Mouse (Mus musculus) stomach, embryonic 15.5 days (tissue): ENCODE results near the gene Dnajc15. TPM values are rescaled to one million over a fixed set of nuclear protein-coding genes. Genes with fewer than 3 reads are reported as not detected.
"Not testable (repeated sequence)": the region's sequence is repeated elsewhere in the genome, so short reads cannot be mapped to it uniquely, and the experiment has no call there.

Experiments used
- ATAC-seq: fragments of 200-750 bp; cut with Nextera tagmentation; 2 replicates; pipeline ENCODE4 v1.8.0; 2017; ENCODE audit warnings: low read depth, moderate number of reproducible peaks, moderate TSS enrichment; ENCODE audit not compliant: insufficient read depth, low FRiP score
- H3K27ac ChIP-seq: fragments of 300-500 bp; sonication (generic); 2 replicates; pipeline ENCODE4 v1.5.1; 2015; ENCODE audit warnings: mild to moderate bottlenecking, inconsistent platforms
- H3K27me3 ChIP-seq: fragments of 300-500 bp; sonication (generic); replicated peaks from 2 replicates; pipeline ENCODE4 v1.6.1; 2015; ENCODE audit warnings: inconsistent platforms
- H3K36me3 ChIP-seq: fragments of 300-500 bp; sonication (generic); 2 replicates; pipeline ENCODE4 v1.6.1; 2015; ENCODE audit warnings: inconsistent platforms
- H3K4me1 ChIP-seq: fragments of 300-500 bp; sonication (generic); 2 replicates; pipeline ENCODE4 v1.6.1; 2015; ENCODE audit warnings: inconsistent platforms
- H3K4me2 ChIP-seq: fragments of 300-500 bp; sonication (generic); 2 replicates; pipeline ENCODE4 v1.6.1; 2015; ENCODE audit warnings: mild to moderate bottlenecking, inconsistent platforms
- H3K4me3 ChIP-seq: fragments of 300-500 bp; sonication (generic); replicated peaks from 2 replicates; pipeline ENCODE4 v1.5.1; 2015; ENCODE audit warnings: inconsistent platforms
- H3K9ac ChIP-seq: fragments of 300-500 bp; sonication (generic); 2 replicates; pipeline ENCODE4 v1.6.1; 2015; ENCODE audit warnings: inconsistent platforms
- H3K9me3 ChIP-seq: fragments of 300-500 bp; sonication (generic); 2 replicates; pipeline ENCODE4 v1.6.1; 2016; ENCODE audit warnings: inconsistent platforms
- WGBS: fragments of 180-500 bp; shearing (Covaris S2); methylation state at CpG from one replicate; pipeline ENCODE4 v1.1.7; 2015; 5-methylcytosine and 5-hydroxymethylcytosine counted together
- polyA plus RNA-seq: library from polyadenylated mRNA; unstranded; fragments of >200 nt; fragmentation: Nextera tagmentation; extraction: Ambion mirVana; gene quantifications from 2 replicates; pipeline ENCODE4 v1.2.1, GENCODE M21; 2015

The Dnajc15 gene
- polyA plus RNA-seq, 1 experiment from 2014 or later: 92.3 TPM

- WGBS: 76% methylated on average over 6 of the region's 6 CpGs
- H3K27ac ChIP-seq: no peak overlapping the region
- H3K4me2 ChIP-seq: no peak overlapping the region
- H3K9me3 ChIP-seq: no peaks in the 10 kb centered on the region
- no peaks in the 10 kb centered on the region for H3K36me3 ChIP-seq
- H3K27me3 ChIP-seq: no peaks in the 10 kb centered on the region
- ATAC-seq: no peak
- H3K4me1 ChIP-seq: no peaks in the 10 kb centered on the region
- no peak overlapping the region for H3K9ac ChIP-seq
- H3K4me3 ChIP-seq: no peak overlapping the region
These were observed 7.7 kb upstream of the Dnajc15 start for GRCm38 (mm10) chr14:77882669-77883068.

DNA sequence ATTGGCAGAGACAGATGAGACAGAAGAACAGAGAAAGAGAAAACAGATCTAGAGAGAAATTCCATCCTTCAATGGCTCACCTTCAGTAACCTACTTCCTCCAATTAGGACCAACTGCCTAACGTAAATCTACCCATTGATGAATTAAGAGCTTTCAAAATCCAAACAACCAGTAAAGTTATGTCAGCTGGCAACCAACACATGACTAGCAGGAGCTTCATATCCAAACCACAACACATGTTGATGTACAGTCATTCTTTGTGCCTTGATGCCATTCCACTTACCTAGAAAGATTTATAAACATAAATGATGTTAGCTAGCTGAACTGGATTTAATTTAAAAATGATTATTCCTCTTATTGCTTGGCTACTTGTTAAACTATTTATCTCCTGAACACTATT, 7.1 kb upstream of the Dnajc15 start:
- no peak for ATAC-seq
- Histone ChIP-seq H3K9ac (no peak overlapping the region), H3K4me2 (no peak overlapping the region), H3K27me3 (no peaks in the 10 kb centered on the region), H3K4me1 (no peaks in the 10 kb centered on the region), H3K4me3 (no peak overlapping the region), H3K36me3 (no peaks in the 10 kb centered on the region), H3K27ac (no peak overlapping the region), H3K9me3 (no peaks in the 10 kb centered on the region)
- 50% methylated on average over 1 of the region's 1 CpGs for WGBS

GRCm38 (mm10) chr14:77877876-77878275, 3.0 kb upstream of the Dnajc15 start:
- H3K27ac ChIP-seq, H3K4me3 ChIP-seq, H3K4me2 ChIP-seq, H3K36me3 ChIP-seq, H3K9ac ChIP-seq, H3K9me3 ChIP-seq, H3K4me1 ChIP-seq, H3K27me3 ChIP-seq, ATAC-seq: not testable (repeated sequence)
- WGBS: 74% methylated on average over 2 of the region's 2 CpGs

DNA sequence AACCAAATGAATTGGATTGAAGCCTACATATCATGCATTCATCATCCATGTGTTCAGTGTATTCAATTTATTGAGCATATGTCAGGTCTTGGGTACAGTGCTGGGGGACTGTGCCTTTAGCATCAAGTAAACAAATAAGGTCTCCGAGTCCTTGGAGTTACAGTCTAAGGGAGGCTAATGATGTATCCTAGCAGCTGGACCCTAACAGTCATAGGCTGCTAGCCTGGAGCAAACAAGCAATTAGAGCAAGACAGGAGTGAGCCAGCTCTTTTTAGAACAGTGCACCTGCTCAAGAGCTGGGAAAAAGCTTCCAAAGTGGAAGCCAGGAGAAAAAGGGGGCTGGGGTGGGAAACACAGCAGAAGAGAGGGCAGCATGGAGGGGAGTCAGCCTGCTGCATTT, 1.3 kb upstream of the Dnajc15 start:
- H3K9me3 ChIP-seq: no peaks in the 10 kb centered on the region
- no peaks in the 10 kb centered on the region for H3K4me1 ChIP-seq
- WGBS: 84% methylated on average over 1 of the region's 1 CpGs
- H3K4me2 ChIP-seq: no peak overlapping the region
- no peak for ATAC-seq
- no peaks in the 10 kb centered on the region for H3K27me3 ChIP-seq
- H3K4me3 ChIP-seq: no peak overlapping the region
- H3K27ac ChIP-seq: no peak overlapping the region
- no peak overlapping the region for H3K9ac ChIP-seq
- no peaks in the 10 kb centered on the region for H3K36me3 ChIP-seq

- Histone ChIP-seq H3K27me3 (no peaks in the 10 kb centered on the region), H3K9ac (no peak overlapping the region), H3K4me1 (no peaks in the 10 kb centered on the region), H3K27ac (no peak overlapping the region), H3K4me2 (no peak overlapping the region), H3K4me3 (no peak overlapping the region), H3K9me3 (no peaks in the 10 kb centered on the region), H3K36me3 (no peaks in the 10 kb centered on the region)
- ATAC-seq: no peak
- WGBS: 90% methylated on average over 6 of the region's 6 CpGs
These were observed 3.4 kb downstream of the Dnajc15 start for GRCm38 (mm10) chr14:77871380-77871975.

DNA sequence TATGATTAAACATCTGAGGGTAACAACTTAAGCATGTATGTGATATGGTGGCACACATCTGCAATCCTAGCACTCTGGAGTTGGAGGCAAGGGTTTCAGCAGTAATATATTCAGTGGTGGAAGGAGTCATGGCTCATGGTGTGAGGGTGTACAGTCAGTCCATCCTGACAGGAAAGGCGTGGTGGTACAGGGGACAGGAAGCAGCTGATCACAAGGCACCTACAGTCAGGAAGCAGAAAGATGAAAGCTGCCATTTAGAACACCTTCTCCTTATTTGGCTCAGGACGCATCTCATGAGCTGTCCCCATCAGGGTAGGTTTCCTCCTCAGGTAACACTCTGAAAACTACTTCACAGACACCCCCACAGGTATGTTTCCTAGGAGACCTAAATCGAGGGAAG, 4.0 kb downstream of the Dnajc15 start:
- no peak overlapping the region for H3K4me3 ChIP-seq
- no peaks in the 10 kb centered on the region for H3K27me3 ChIP-seq
- 85% methylated on average over 3 of the region's 3 CpGs for WGBS
- no peak overlapping the region for H3K4me2 ChIP-seq
- H3K36me3 ChIP-seq: no peaks in the 10 kb centered on the region
- no peak for ATAC-seq
- no peaks in the 10 kb centered on the region for H3K4me1 ChIP-seq
- H3K9ac ChIP-seq: no peak overlapping the region
- H3K9me3 ChIP-seq: no peaks in the 10 kb centered on the region
- no peak overlapping the region for H3K27ac ChIP-seq

- ATAC-seq: no peak
- Histone ChIP-seq H3K9me3 (no peaks in the 10 kb centered on the region), H3K27ac (no peak overlapping the region), H3K36me3 (no peaks in the 10 kb centered on the region), H3K9ac (no peak overlapping the region), H3K27me3 (no peaks in the 10 kb centered on the region), H3K4me3 (no peak overlapping the region), H3K4me1 (no peaks in the 10 kb centered on the region), H3K4me2 (no peak overlapping the region)
- WGBS: 89% methylated on average over 5 of the region's 5 CpGs
These were observed 7.3 kb downstream of the Dnajc15 start for GRCm38 (mm10) chr14:77867601-77868000.

- Histone ChIP-seq H3K9ac (no peak overlapping the region), H3K4me1 (no peaks in the 10 kb centered on the region), H3K4me2 (no peak overlapping the region), H3K9me3 (no peaks in the 10 kb centered on the region), H3K36me3 (no peaks in the 10 kb centered on the region), H3K27me3 (no peaks in the 10 kb centered on the region), H3K27ac (no peak overlapping the region), H3K4me3 (no peak overlapping the region)
- ATAC-seq: no peak
- 81% methylated on average over 6 of the region's 6 CpGs for WGBS
These were observed 10.4 kb downstream of the Dnajc15 start for GRCm38 (mm10) chr14:77864510-77864909.

DNA sequence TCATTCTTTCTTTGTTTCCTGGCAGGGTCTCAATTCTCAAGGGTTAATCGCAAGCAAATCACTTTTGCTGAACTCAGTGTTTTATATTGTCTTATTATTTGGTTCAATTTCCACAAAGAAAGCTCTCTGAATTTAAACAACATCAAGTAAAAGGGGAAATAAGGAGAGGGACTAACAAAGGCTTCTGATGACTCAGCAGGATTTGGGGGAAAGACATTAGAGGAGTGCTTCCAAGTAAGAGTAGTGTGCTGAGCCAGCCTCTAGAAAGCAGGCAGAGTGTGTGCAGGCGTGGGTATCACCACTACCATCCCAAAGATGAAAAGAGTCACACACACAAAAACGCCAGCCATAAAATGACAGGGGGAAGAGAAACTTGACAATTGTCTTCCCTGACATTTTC, 10.9 kb downstream of the Dnajc15 start:
- no peak overlapping the region for H3K9ac ChIP-seq
- 79% methylated on average over 3 of the region's 3 CpGs for WGBS
- no peak overlapping the region for H3K4me2 ChIP-seq
- H3K27me3 ChIP-seq: no peaks in the 10 kb centered on the region
- H3K9me3 ChIP-seq: no peaks in the 10 kb centered on the region
- no peak for ATAC-seq
- H3K27ac ChIP-seq: no peak overlapping the region
- no peaks in the 10 kb centered on the region for H3K4me1 ChIP-seq
- no peak overlapping the region for H3K4me3 ChIP-seq
- no peaks in the 10 kb centered on the region for H3K36me3 ChIP-seq

GRCm38 (mm10) chr14:77860841-77861560, 13.9 kb downstream of the Dnajc15 start:
- H3K27ac ChIP-seq: no peak overlapping the region
- no peaks in the 10 kb centered on the region for H3K4me1 ChIP-seq
- H3K4me3 ChIP-seq: no peak overlapping the region
- H3K36me3 ChIP-seq: no peaks in the 10 kb centered on the region
- no peak overlapping the region for H3K9ac ChIP-seq
- no peaks in the 10 kb centered on the region for H3K27me3 ChIP-seq
- ATAC-seq: no peak
- no peak overlapping the region for H3K4me2 ChIP-seq
- H3K9me3 ChIP-seq: no peaks in the 10 kb centered on the region
- 42% methylated on average over 5 of the region's 5 CpGs for WGBS

DNA sequence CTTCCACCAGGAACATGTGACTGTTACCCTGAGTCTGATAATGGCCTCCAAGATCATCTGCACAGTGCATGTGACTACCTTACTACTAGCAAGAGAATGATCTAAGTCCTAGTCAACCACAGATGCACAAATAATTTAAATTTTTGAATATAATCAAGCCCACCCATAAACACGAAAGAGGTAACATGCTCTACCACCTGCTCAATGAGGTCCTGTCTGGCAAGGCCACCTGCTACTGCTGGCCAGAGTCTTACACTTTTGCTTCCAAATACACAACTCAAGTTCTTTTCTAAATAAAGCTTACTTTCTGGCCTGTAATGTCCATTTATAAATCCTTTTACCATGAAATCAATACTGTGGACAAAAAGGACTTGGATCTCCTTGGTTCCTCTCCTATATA, 15.0 kb downstream of the Dnajc15 start:
- H3K4me2 ChIP-seq: no peak overlapping the region
- H3K27ac ChIP-seq: no peak overlapping the region
- H3K9me3 ChIP-seq: no peaks in the 10 kb centered on the region
- H3K27me3 ChIP-seq: no peaks in the 10 kb centered on the region
- no peak for ATAC-seq
- 79% methylated on average over 1 of the region's 1 CpGs for WGBS
- H3K4me1 ChIP-seq: no peaks in the 10 kb centered on the region
- H3K9ac ChIP-seq: no peak overlapping the region
- no peak overlapping the region for H3K4me3 ChIP-seq
- H3K36me3 ChIP-seq: 0 out of 2 replicates have a peak, but pooled peaks cover 2% of the 10 kb centered on the region

- 73% methylated on average over 1 of the region's 1 CpGs for WGBS
- Histone ChIP-seq H3K36me3 (0 out of 2 replicates have a peak, but pooled peaks cover 2% of the 10 kb centered on the region), H3K27me3 (no peaks in the 10 kb centered on the region), H3K9me3 (no peaks in the 10 kb centered on the region), H3K9ac (no peak overlapping the region), H3K4me2 (no peak overlapping the region), H3K4me1 (no peaks in the 10 kb centered on the region), H3K4me3 (no peak overlapping the region), H3K27ac (no peak overlapping the region)
- no peak for ATAC-seq
These were observed 21.0 kb downstream of the Dnajc15 start for GRCm38 (mm10) chr14:77853951-77854350.
